Mouse (Mus musculus) cerebellum, adult 2 months (tissue): Measurements from ENCODE around the gene Capn5. TPM values are rescaled to one million over a fixed set of nuclear protein-coding genes. Genes with fewer than 3 reads are reported as not detected.

Experiments
- DNase-seq, 2 experiments: peaks; one replicate each; pipeline ENCODE4 v3.0.0; 2021
- H3K27ac ChIP-seq: fragments of 200-500 bp; 2 replicates; pipeline ENCODE4 v1.5.1; 2012; ENCODE audit warnings: low read length, control low read depth, inconsistent platforms; ENCODE audit not compliant: insufficient read depth
- H3K27me3 ChIP-seq: fragments of 200-500 bp; 2 replicates; pipeline ENCODE4 v1.6.1; 2012; ENCODE audit warnings: inconsistent platforms, mild to moderate bottlenecking, low read length, moderate library complexity; ENCODE audit not compliant: control insufficient read depth, insufficient read depth
- H3K4me1 ChIP-seq: fragments of 200-500 bp; 2 replicates; pipeline ENCODE4 v1.6.1; 2011; ENCODE audit warnings: low read length; ENCODE audit not compliant: control insufficient read depth, insufficient read depth
- H3K4me3 ChIP-seq: fragments of 200-500 bp; replicated peaks from 2 replicates; pipeline ENCODE3; 2011; ENCODE audit warnings: mild to moderate bottlenecking, low read depth, low read length, control low read depth; ENCODE audit not compliant: insufficient read depth
- CTCF ChIP-seq: fragments of 200-500 bp; IDR thresholded peaks from 2 replicates; pipeline ENCODE4 v1.5.1; 2011; ENCODE audit warnings: low read depth, mild to moderate bottlenecking, control low read depth, low read length, moderate library complexity, borderline replicate concordance; ENCODE audit not compliant: insufficient read depth
- POLR2A ChIP-seq: fragments of 200-500 bp; IDR thresholded peaks from 2 replicates; pipeline ENCODE4 v1.6.1; 2011; ENCODE audit warnings: low read length, control low read depth, borderline replicate concordance; ENCODE audit not compliant: insufficient read depth
- WGBS: fragments of 180-500 bp; shearing (Covaris S2); methylation state at CpG from one replicate; pipeline ENCODE4 v1.1.7; 2018; 5-methylcytosine and 5-hydroxymethylcytosine counted together
- polyA plus RNA-seq: library from polyadenylated mRNA; depleted of rRNA; stranded (reverse); fragments of >200 nt; gene quantifications from 2 replicates; pipeline ENCODE4 v1.2.3, GENCODE M21; 2012

Capn5 gene
- polyA plus RNA-seq, 1 experiment: 20.9 TPM

- DNase-seq: no peak
- Histone ChIP-seq H3K4me3 (no peak overlapping the region), H3K27me3 (no peaks in the 10 kb centered on the region), H3K27ac (no peak overlapping the region), H3K4me1 (peaks cover 12% of the 10 kb centered on the region)
- no peak for TF ChIP-seq POLR2A
- no peak for TF ChIP-seq CTCF
- 68% methylated on average over 3 of the region's 3 CpGs for WGBS
These were observed 36.9 kb downstream of the Capn5 start for GRCm38 (mm10) chr7:98141206-98141605.

- H3K27me3 ChIP-seq: no peaks in the 10 kb centered on the region
- WGBS: 18% methylated on average over 2 of the region's 2 CpGs
These were observed 37.5 kb downstream of the Capn5 start for GRCm38 (mm10) chr7:98140597-98140996.

GRCm38 (mm10) chr7:98139216-98139615 is 38.9 kb downstream of the Capn5 start:
- peaks cover 5% of the 10 kb centered on the region for H3K4me1 ChIP-seq

More at GRCm38 (mm10) chr7:98140597-98140996, 37.5 kb downstream of the Capn5 start:
- no peak for DNase-seq
- no peak for TF ChIP-seq POLR2A
- TF ChIP-seq CTCF: no peak
- no peak overlapping the region for H3K4me3 ChIP-seq
- H3K4me1 ChIP-seq: peaks cover 6% of the 10 kb centered on the region
- no peak overlapping the region for H3K27ac ChIP-seq

GRCm38 (mm10) chr7:98137995-98138394 is 40.1 kb downstream of the Capn5 start:
- no peak for DNase-seq
- Histone ChIP-seq H3K27ac (no peak overlapping the region), H3K27me3 (no peaks in the 10 kb centered on the region), H3K4me1 (peaks cover 2% of the 10 kb centered on the region; the same call in 1 of the 2 replicates), H3K4me3 (no peak overlapping the region)
- no peak for TF ChIP-seq CTCF
- no peak for TF ChIP-seq POLR2A
- 66% methylated on average over 2 of the region's 2 CpGs for WGBS

More at GRCm38 (mm10) chr7:98139216-98139615, 38.9 kb downstream of the Capn5 start:
- H3K27me3 ChIP-seq: no peaks in the 10 kb centered on the region
- 35% methylated on average over 9 of the region's 9 CpGs for WGBS
- TF ChIP-seq POLR2A: no peak
- no peak for TF ChIP-seq CTCF
- no peak overlapping the region for H3K27ac ChIP-seq
- no peak for DNase-seq
- no peak overlapping the region for H3K4me3 ChIP-seq

- TF ChIP-seq POLR2A (no peak), CTCF (no peak)
- 38% methylated on average over 3 of the region's 3 CpGs for WGBS
- peaks cover 2% of the 10 kb centered on the region; the same call in 1 of the 2 replicates for H3K4me1 ChIP-seq
These were observed 40.5 kb downstream of the Capn5 start for GRCm38 (mm10) chr7:98137583-98137982.

GRCm38 (mm10) chr7:98131751-98132150 is 46.3 kb downstream of the Capn5 start:
- no peak for DNase-seq
- Histone ChIP-seq H3K4me3 (no peak overlapping the region), H3K27me3 (no peaks in the 10 kb centered on the region), H3K4me1 (no peaks in the 10 kb centered on the region), H3K27ac (no peak overlapping the region)
- 87% methylated on average over 8 of the region's 8 CpGs for WGBS
- TF ChIP-seq POLR2A (no peak), CTCF (no peak)

More at GRCm38 (mm10) chr7:98137583-98137982, 40.5 kb downstream of the Capn5 start:
- H3K4me3 ChIP-seq: no peak overlapping the region
- no peak for DNase-seq
- H3K27me3 ChIP-seq: no peaks in the 10 kb centered on the region
- H3K27ac ChIP-seq: no peak overlapping the region

GRCm38 (mm10) chr7:98125473-98125872 is 52.6 kb downstream of the Capn5 start:
- peaks cover 6% of the 10 kb centered on the region for H3K4me1 ChIP-seq
- no peaks in the 10 kb centered on the region for H3K27me3 ChIP-seq
- no peak for DNase-seq
- H3K4me3 ChIP-seq: no peak overlapping the region
- TF ChIP-seq CTCF (peak; percentile 44; the same call in 1 of the 2 replicates), POLR2A (no peak)
- WGBS: 46% methylated on average over 5 of the region's 5 CpGs
- no peak overlapping the region for H3K27ac ChIP-seq

GRCm38 (mm10) chr7:98124701-98125100 is 53.4 kb downstream of the Capn5 start:
- Histone ChIP-seq H3K27ac (no peak overlapping the region), H3K27me3 (no peaks in the 10 kb centered on the region)
- 64% methylated on average over 5 of the region's 5 CpGs for whole genome bisulfite sequencing

More at GRCm38 (mm10) chr7:98124701-98125100, 53.4 kb downstream of the Capn5 start:
- Histone ChIP-seq H3K4me3 (no peak overlapping the region), H3K4me1 (peaks cover 8% of the 10 kb centered on the region)
- DNase-seq: no peak
- TF ChIP-seq CTCF: no peak
- TF ChIP-seq POLR2A: no peak
